Mouse (Mus musculus) midbrain, embryonic 13.5 days (tissue): ENCODE results near the gene Olfr655. TPM values are rescaled to one million over a fixed set of nuclear protein-coding genes. Genes with fewer than 3 reads are reported as not detected.

Experiments used
- ATAC-seq: fragments of 200-750 bp; cut with Nextera tagmentation; 2 replicates; pipeline ENCODE4 v1.8.0; 2017; ENCODE audit warnings: mild to moderate bottlenecking, moderate TSS enrichment, moderate library complexity
- H3K27ac ChIP-seq: fragments of 300-500 bp; sonication (generic); 2 replicates; pipeline ENCODE4 v1.5.1; 2015; ENCODE audit warnings: inconsistent platforms, mild to moderate bottlenecking, moderate library complexity
- H3K27me3 ChIP-seq: fragments of 300-500 bp; sonication (generic); 2 replicates; pipeline ENCODE4 v1.6.1; 2015; ENCODE audit warnings: mild to moderate bottlenecking, inconsistent platforms
- H3K36me3 ChIP-seq: fragments of 300-500 bp; sonication (generic); 2 replicates; pipeline ENCODE4 v1.6.1; 2015; ENCODE audit warnings: mild to moderate bottlenecking, inconsistent platforms
- H3K4me1 ChIP-seq: fragments of 300-500 bp; sonication (generic); replicated peaks from 2 replicates; pipeline ENCODE4 v1.6.1; 2015; ENCODE audit warnings: inconsistent platforms
- H3K4me2 ChIP-seq: fragments of 300-500 bp; sonication (generic); replicated peaks from 2 replicates; pipeline ENCODE4 v1.6.1; 2015; ENCODE audit warnings: moderate library complexity, mild to moderate bottlenecking, inconsistent platforms
- H3K4me3 ChIP-seq: fragments of 300-500 bp; sonication (generic); replicated peaks from 2 replicates; pipeline ENCODE4 v1.5.1; 2015; ENCODE audit warnings: mild to moderate bottlenecking, inconsistent platforms
- H3K9ac ChIP-seq: fragments of 300-500 bp; sonication (generic); replicated peaks from 2 replicates; pipeline ENCODE4 v1.6.1; 2015; ENCODE audit warnings: mild to moderate bottlenecking, inconsistent platforms
- H3K9me3 ChIP-seq: fragments of 300-500 bp; sonication (generic); 2 replicates; pipeline ENCODE4 v1.6.1; 2016; ENCODE audit warnings: mild to moderate bottlenecking, inconsistent platforms
- WGBS: fragments of 180-500 bp; shearing (Covaris S2); methylation state at CpG from one replicate; pipeline ENCODE4 v1.1.7; 2015; 5-methylcytosine and 5-hydroxymethylcytosine counted together
- polyA plus RNA-seq: library from polyadenylated mRNA; unstranded; fragments of >200 nt; fragmentation: Nextera tagmentation; extraction: Ambion mirVana; gene quantifications from 2 replicates; pipeline ENCODE4 v1.2.1, GENCODE M21; 2015

Gene Olfr655
- polyA plus RNA-seq, 1 experiment from 2014 or later, result not detected

DNA sequence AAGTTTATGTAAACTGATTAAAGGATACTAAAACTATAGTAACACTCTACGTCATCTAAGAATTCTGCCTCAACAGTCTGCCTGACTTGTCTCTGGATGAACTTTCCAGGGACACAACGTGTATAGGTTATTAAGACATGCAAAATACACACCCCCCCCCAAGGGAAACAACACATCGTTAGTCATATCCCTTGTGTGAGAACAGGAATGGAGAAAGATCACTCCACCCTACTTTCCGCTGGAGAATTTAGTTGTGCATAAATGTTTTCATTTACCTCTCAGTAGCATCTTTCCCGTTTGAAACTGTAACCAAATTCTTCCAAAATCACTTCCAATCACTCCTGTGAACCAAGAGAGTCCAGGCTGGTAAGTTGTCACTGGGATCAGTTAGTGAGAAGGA lies 51.7 kb downstream of the Olfr655 start, which contains the start of gene Olfr651:
Olfr651 (plus strand) TSS at position 301 of the 400 bp plus-strand sequence.
- Histone ChIP-seq H3K4me1 (no peaks in the 10 kb centered on the region), H3K9ac (no peak within 1 kb of the TSS), H3K36me3 (no peaks in the 10 kb centered on the region), H3K27ac (no peak within 1 kb of the TSS), H3K4me3 (no peak within 1 kb of the TSS), H3K4me2 (no peak within 1 kb of the TSS), H3K27me3 (no peaks in the 10 kb centered on the region), H3K9me3 (no peaks in the 10 kb centered on the region)
- WGBS, result 84% methylated on average over 5 of the region's 5 CpGs
- no peak for ATAC-seq

Other genes with a start within 250 kb of the Olfr655 start
- gene Trim12c, start 248.4 kb downstream of the Olfr655 start, polyA plus RNA-seq, result 1.1 and 1.5 TPM in 2 replicates
- gene Trim30b, start 231.9 kb downstream of the Olfr655 start, polyA plus RNA-seq, result not detected in 2 replicates
- not detected in 2 replicates for gene Trim30c, start 200.9 kb downstream of the Olfr655 start, polyA plus RNA-seq
- 0.26 and 0.70 TPM in 2 replicates for gene Trim30a, start 136.6 kb downstream of the Olfr655 start, polyA plus RNA-seq
- 0.05 and 0.27 TPM in 2 replicates for gene Trim30d, start 93.9 kb downstream of the Olfr655 start, polyA plus RNA-seq
- gene Olfr651, start 51.6 kb downstream of the Olfr655 start, polyA plus RNA-seq, result not detected in 2 replicates
- not detected in 2 replicates for gene Olfr652, start 40.9 kb downstream of the Olfr655 start, polyA plus RNA-seq
- gene Olfr653, start 24.5 kb downstream of the Olfr655 start, polyA plus RNA-seq, result not detected in 2 replicates
- not detected in 2 replicates for gene Olfr654, start 14.8 kb downstream of the Olfr655 start, polyA plus RNA-seq
- not detected in 2 replicates for gene Olfr656, start 12.2 kb upstream of the Olfr655 start, polyA plus RNA-seq
- not detected in 2 replicates for gene Olfr657, start 23.0 kb upstream of the Olfr655 start, polyA plus RNA-seq
- 0.06 and 0.11 TPM in 2 replicates for gene Olfr658, start 45.5 kb upstream of the Olfr655 start, polyA plus RNA-seq
- not detected in 2 replicates for gene Olfr659, start 65.0 kb upstream of the Olfr655 start, polyA plus RNA-seq
- not detected in 2 replicates for gene Olfr661, start 84.7 kb upstream of the Olfr655 start, polyA plus RNA-seq
- not detected in 2 replicates for gene Usp17le, start 175.7 kb upstream of the Olfr655 start, polyA plus RNA-seq
- not detected in 2 replicates for gene Usp17lb, start 240.8 kb upstream of the Olfr655 start, polyA plus RNA-seq